Mouse (Mus musculus): Measurements from ENCODE around the gene Chrm1. TPM values are rescaled to one million over a fixed set of nuclear protein-coding genes. Genes with fewer than 3 reads are reported as not detected.

Gene Chrm1
- not detected in 2 replicates for polyA plus RNA-seq (2012; rRNA removed)

GRCm38 (mm10) chr19:8663360-8663839 lies at the start of gene Chrm1:
Gene Chrm1, plus strand, starts transcription at chr19:8663789.

GRCm38 (mm10) chr19:8617904-8618303 lies 45.7 kb upstream of the Chrm1 start, which contains the start of gene Slc22a6:
Gene Slc22a6, plus strand, starts transcription at chr19:8618039.

GRCm38 (mm10) chr19:8722907-8723573 lies 59.5 kb downstream of the Chrm1 start, which contains the start of gene Slc3a2:
Gene Slc3a2, minus strand, starts transcription at chr19:8723369.

Other genes starting within 250 kb of the Chrm1 start
- gene Slc22a8, start 72.5 kb upstream of the Chrm1 start, polyA plus RNA-seq (2012; rRNA removed) = 1.4 and 1.6 TPM in 2 replicates
- gene Slc22a6, start 45.8 kb upstream of the Chrm1 start, polyA plus RNA-seq (2012; rRNA removed) = not detected in 2 replicates
- 81.8 and 84.2 TPM in 2 replicates for gene Slc3a2, start 59.6 kb downstream of the Chrm1 start, polyA plus RNA-seq (2012; rRNA removed)
- 32.2 and 39.3 TPM in 2 replicates for gene Wdr74, start 72.0 kb downstream of the Chrm1 start, polyA plus RNA-seq (2012; rRNA removed)
- gene 1700092M07Rik, start 76.9 kb downstream of the Chrm1 start, polyA plus RNA-seq (2012; rRNA removed) = 0.75 and 1.0 TPM in 2 replicates
- gene Stx5a, start 77.6 kb downstream of the Chrm1 start, polyA plus RNA-seq (2012; rRNA removed) = 31.7 and 36.3 TPM in 2 replicates
- 85.1 and 95.1 TPM in 2 replicates for gene Nxf1, start 93.3 kb downstream of the Chrm1 start, polyA plus RNA-seq (2012; rRNA removed)
- 33.9 and 43.4 TPM in 2 replicates for gene Tmem223, start 107.2 kb downstream of the Chrm1 start, polyA plus RNA-seq (2012; rRNA removed)
- gene Tmem179b, start 110.7 kb downstream of the Chrm1 start, polyA plus RNA-seq (2012; rRNA removed) = 51.7 and 63.6 TPM in 2 replicates
- 7.1 and 8.8 TPM in 2 replicates for gene Taf6l, start 122.6 kb downstream of the Chrm1 start, polyA plus RNA-seq (2012; rRNA removed)
- gene Polr2g, start 134.8 kb downstream of the Chrm1 start, polyA plus RNA-seq (2012; rRNA removed) = 57.0 and 60.6 TPM in 2 replicates
- 0.74 and 1.0 TPM in 2 replicates for gene Zbtb3, start 138.8 kb downstream of the Chrm1 start, polyA plus RNA-seq (2012; rRNA removed)
- 16.9 and 19.7 TPM in 2 replicates for gene Ttc9c, start 155.5 kb downstream of the Chrm1 start, polyA plus RNA-seq (2012; rRNA removed)
- 42.8 and 44.0 TPM in 2 replicates for gene Hnrnpul2, start 156.2 kb downstream of the Chrm1 start, polyA plus RNA-seq (2012; rRNA removed)
- gene AC129217.1, start 166.0 kb downstream of the Chrm1 start, polyA plus RNA-seq (2012; rRNA removed) = 1.3 and 1.5 TPM in 2 replicates
- gene Bscl2, start 173.7 kb downstream of the Chrm1 start, polyA plus RNA-seq (2012; rRNA removed) = 15.4 and 21.0 TPM in 2 replicates
- gene Gng3, start 175.4 kb downstream of the Chrm1 start, polyA plus RNA-seq (2012; rRNA removed) = 0.01 and 0.05 TPM in 2 replicates
- gene Lrrn4cl, start 187.0 kb downstream of the Chrm1 start, polyA plus RNA-seq (2012; rRNA removed) = 0.12 TPM in 2 replicates
- 66.5 and 70.7 TPM in 2 replicates for gene Ubxn1, start 207.7 kb downstream of the Chrm1 start, polyA plus RNA-seq (2012; rRNA removed)
- 24.0 and 25.5 TPM in 2 replicates for gene Uqcc3, start 217.1 kb downstream of the Chrm1 start, polyA plus RNA-seq (2012; rRNA removed)
- 3.7 and 4.3 TPM in 2 replicates for gene Lbhd1, start 219.9 kb downstream of the Chrm1 start, polyA plus RNA-seq (2012; rRNA removed)
- not detected in 2 replicates for gene Gm49403, start 220.1 kb downstream of the Chrm1 start, polyA plus RNA-seq (2012; rRNA removed)
- gene 1810009A15Rik, start 225.1 kb downstream of the Chrm1 start, polyA plus RNA-seq (2012; rRNA removed) = 56.4 and 61.7 TPM in 2 replicates
- 0.08 TPM in 1 of 2 replicates, not detected in the other for gene Gm49416, start 225.1 kb downstream of the Chrm1 start, polyA plus RNA-seq (2012; rRNA removed)
- gene Ints5, start 229.2 kb downstream of the Chrm1 start, polyA plus RNA-seq (2012; rRNA removed) = 10.3 and 12.8 TPM in 2 replicates
- gene Ganab, start 234.3 kb downstream of the Chrm1 start, polyA plus RNA-seq (2012; rRNA removed) = 44.2 and 53.9 TPM in 2 replicates

Data from liver, embryonic 14 days (tissue).